Mouse (Mus musculus) limb, embryonic 11.5 days (tissue): ENCODE data around the gene Ttc22. TPM values are rescaled to one million over a fixed set of nuclear protein-coding genes. Genes with fewer than 3 reads are reported as not detected.

Experiments used
- ATAC-seq: fragments of 200-750 bp; cut with Nextera tagmentation; 2 replicates; pipeline ENCODE4 v1.8.0; 2017; ENCODE audit warnings: low read depth; ENCODE audit not compliant: insufficient number of reproducible peaks, low FRiP score, low TSS enrichment
- DNase-seq: peaks from one replicate; pipeline ENCODE4 v3.0.0-alpha.2; 2015; ENCODE audit warnings: low spot score
- H3K27ac ChIP-seq: fragments of 300-500 bp; sonication (generic); replicated peaks from 2 replicates; pipeline ENCODE4 v1.5.1; 2014; ENCODE audit warnings: low read depth, mild to moderate bottlenecking, low read length
- H3K27me3 ChIP-seq: fragments of 300-500 bp; sonication (generic); 2 replicates; pipeline ENCODE4 v1.6.1; 2014; ENCODE audit warnings: mild to moderate bottlenecking, low read length, mixed read lengths; ENCODE audit not compliant: control insufficient read depth, insufficient read depth
- H3K36me3 ChIP-seq: fragments of 300-500 bp; sonication (generic); 2 replicates; pipeline ENCODE4 v1.6.1; 2014; ENCODE audit warnings: mild to moderate bottlenecking, low read length, moderate library complexity, mixed read lengths; ENCODE audit not compliant: control insufficient read depth, insufficient read depth
- H3K4me1 ChIP-seq: fragments of 300-500 bp; sonication (generic); 2 replicates; pipeline ENCODE4 v1.6.1; 2014; ENCODE audit warnings: low read length, mixed read lengths; ENCODE audit not compliant: control insufficient read depth, insufficient read depth
- H3K4me2 ChIP-seq: fragments of 300-500 bp; sonication (generic); 2 replicates; pipeline ENCODE4 v1.6.1; 2014; ENCODE audit warnings: low read depth, mild to moderate bottlenecking, moderate library complexity; ENCODE audit not compliant: severe bottlenecking
- H3K4me3 ChIP-seq: fragments of 300-500 bp; sonication (generic); 2 replicates; pipeline ENCODE4 v1.5.1; 2014; ENCODE audit warnings: low read depth, low read length
- H3K9ac ChIP-seq: fragments of 300-500 bp; sonication (generic); 2 replicates; pipeline ENCODE4 v1.6.1; 2014; ENCODE audit warnings: mild to moderate bottlenecking, low read length
- H3K9me3 ChIP-seq: fragments of 300-500 bp; sonication (generic); 2 replicates; pipeline ENCODE4 v1.6.1; 2016; ENCODE audit warnings: low read length; ENCODE audit not compliant: control insufficient read depth
- WGBS: fragments of 180-500 bp; shearing (Covaris S2); extraction: QIAGEN DNeasy Blood & Tissue Kit; methylation state at CpG from one replicate; pipeline ENCODE4 v1.1.7; 2014; 5-methylcytosine and 5-hydroxymethylcytosine counted together
- polyA plus RNA-seq: library from polyadenylated mRNA; unstranded; fragments of >200 nt; fragmentation: Nextera tagmentation; extraction: Ambion mirVana; gene quantifications from 2 replicates; pipeline ENCODE4 v1.2.1, GENCODE M21; 2014

Gene Ttc22
- polyA plus RNA-seq, 1 experiment from 2014 or later: 0.07 TPM

DNA sequence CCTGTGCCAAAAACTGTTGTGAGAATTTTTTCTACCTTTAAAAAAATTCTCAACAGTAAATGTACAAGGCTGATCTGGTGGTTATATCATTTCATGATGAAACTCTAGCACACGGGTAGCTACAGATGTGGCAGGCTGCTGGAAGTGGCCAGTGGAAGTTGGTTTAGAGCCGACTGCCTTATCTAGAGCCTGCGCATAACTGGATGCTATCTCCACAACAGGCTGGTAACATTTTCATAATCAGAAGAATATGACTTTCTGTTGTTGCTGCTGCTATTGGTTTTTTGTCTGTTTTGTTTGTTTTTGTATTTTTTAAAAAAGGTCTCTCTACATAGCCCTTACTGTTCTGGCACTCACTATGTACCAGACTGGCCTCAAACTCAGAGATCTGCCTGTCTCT, 30.3 kb downstream of the Ttc22 start:
- H3K9me3 ChIP-seq: no peaks in the 10 kb centered on the region
- WGBS: 94% methylated on average over 3 of the region's 3 CpGs
- H3K4me3 ChIP-seq: no peak overlapping the region
- H3K36me3 ChIP-seq: peaks cover 2% of the 10 kb centered on the region; the same call in 1 of the 2 replicates
- ATAC-seq (no peak), DNase-seq (no peak)
- no peaks in the 10 kb centered on the region; the same call in 1 of the 2 replicates for H3K4me1 ChIP-seq
- H3K27me3 ChIP-seq: no peaks in the 10 kb centered on the region
- no peak overlapping the region for H3K4me2 ChIP-seq
- H3K27ac ChIP-seq: no peak overlapping the region
- no peak overlapping the region for H3K9ac ChIP-seq

DNA sequence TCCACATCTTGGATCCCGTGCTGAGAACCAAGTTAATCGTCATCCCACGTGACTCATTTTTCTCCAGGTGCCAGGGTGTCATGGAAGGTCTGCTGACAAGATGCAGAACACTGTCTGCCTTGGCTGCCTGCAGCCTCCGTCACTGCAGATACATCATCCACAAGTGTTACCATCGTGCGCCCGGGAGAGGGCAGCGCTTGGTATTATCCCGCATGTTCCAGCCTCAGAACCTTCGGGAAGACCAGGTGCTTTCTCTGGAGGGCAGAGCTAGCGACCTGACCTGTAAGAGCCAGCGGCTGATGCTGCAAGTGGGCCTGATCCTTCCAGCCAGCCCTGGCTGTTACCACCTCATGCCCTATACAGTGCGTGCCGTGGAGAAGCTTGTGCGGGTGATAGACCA, 30.8 kb downstream of the Ttc22 start:
- Histone ChIP-seq H3K4me3 (no peak overlapping the region), H3K27ac (no peak overlapping the region), H3K9me3 (no peaks in the 10 kb centered on the region), H3K4me2 (no peak overlapping the region), H3K4me1 (no peaks in the 10 kb centered on the region; the same call in 1 of the 2 replicates), H3K9ac (no peak overlapping the region), H3K27me3 (no peaks in the 10 kb centered on the region), H3K36me3 (peaks cover 2% of the 10 kb centered on the region; the same call in 1 of the 2 replicates)
- ATAC-seq (no peak), DNase-seq (no peak)
- 91% methylated on average over 15 of the region's 15 CpGs for WGBS

DNA sequence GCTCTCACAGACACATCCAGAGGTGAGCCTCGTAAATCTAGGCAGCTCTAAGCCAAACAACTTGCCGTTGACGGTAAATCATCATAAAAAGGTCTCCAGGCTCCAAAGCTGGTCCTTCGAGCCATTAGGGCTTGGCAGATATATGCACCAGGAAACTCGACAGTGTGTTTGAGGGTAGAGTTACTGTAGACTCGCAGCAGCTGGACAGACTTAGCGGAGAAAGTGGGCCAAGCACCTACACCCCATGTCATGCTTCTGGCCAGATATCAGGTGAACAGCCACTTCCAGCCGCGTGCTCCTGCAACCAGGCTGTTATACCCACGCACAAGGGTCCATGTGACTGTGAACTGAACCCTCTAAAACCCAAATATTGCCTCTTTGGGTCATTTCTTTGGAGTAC, 33.4 kb downstream of the Ttc22 start:
- no peak overlapping the region for H3K27ac ChIP-seq
- no peaks in the 10 kb centered on the region for H3K27me3 ChIP-seq
- H3K9me3 ChIP-seq: no peaks in the 10 kb centered on the region
- no peaks in the 10 kb centered on the region; the same call in 1 of the 2 replicates for H3K4me1 ChIP-seq
- no peak overlapping the region for H3K4me2 ChIP-seq
- H3K4me3 ChIP-seq: no peak overlapping the region
- H3K36me3 ChIP-seq: peaks cover 4% of the 10 kb centered on the region
- DNase-seq: no peak
- WGBS: 74% methylated on average over 10 of the region's 10 CpGs
- ATAC-seq: no peak
- no peak overlapping the region for H3K9ac ChIP-seq

DNA sequence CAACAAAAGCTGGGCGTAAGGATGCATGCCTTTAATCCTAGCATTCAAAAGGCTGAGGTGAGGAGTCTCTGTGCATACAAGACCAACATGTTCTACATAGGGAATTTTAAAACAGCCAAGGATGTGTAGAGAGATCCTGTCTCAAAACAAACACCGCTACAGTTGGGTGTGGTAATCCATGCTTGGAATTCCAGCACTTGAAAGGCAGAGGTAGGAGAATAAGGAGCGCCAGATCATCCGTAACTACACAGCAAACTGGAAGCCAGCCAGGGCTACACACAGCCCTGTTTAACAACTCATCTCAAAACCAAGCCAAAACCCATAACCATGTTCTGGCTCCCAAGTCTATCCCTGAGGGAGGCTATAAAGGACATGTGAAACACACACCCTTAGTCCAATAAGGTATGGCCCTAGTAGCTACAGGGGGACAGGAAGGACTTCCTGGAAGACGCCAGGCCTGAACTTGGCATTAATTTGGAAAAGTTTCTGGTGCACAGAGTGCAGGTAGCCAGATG, 41.8 kb downstream of the Ttc22 start:
- Histone ChIP-seq H3K27ac (no peak overlapping the region), H3K9me3 (no peaks in the 10 kb centered on the region), H3K4me1 (no peaks in the 10 kb centered on the region), H3K4me3 (no peak overlapping the region), H3K4me2 (no peak overlapping the region), H3K36me3 (peaks cover 26% of the 10 kb centered on the region), H3K9ac (no peak overlapping the region), H3K27me3 (no peaks in the 10 kb centered on the region)
- DNase-seq (no peak), ATAC-seq (no peak)
- 89% methylated on average over 5 of the region's 5 CpGs for WGBS

DNA sequence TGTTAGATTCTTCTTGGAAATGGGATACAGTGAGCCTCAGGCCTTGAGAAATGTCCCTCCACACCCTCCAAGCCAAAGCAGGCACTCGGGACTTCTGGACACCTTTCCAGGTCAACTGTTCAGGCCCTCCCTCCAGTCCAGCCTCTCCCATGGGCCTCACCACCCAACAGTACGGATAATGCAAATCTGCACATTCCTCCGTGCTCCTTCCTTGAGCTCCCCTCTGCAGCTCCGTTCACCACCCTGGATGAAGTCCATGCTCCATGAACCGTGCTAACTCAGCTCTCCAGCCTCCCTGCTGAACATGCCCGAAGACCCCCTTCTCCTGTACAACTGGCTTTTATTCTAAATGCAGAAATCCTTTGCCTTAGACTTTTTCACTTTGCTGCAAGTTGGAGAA, 42.5 kb downstream of the Ttc22 start:
- Histone ChIP-seq H3K4me1 (no peaks in the 10 kb centered on the region), H3K4me3 (no peak overlapping the region), H3K4me2 (no peak overlapping the region), H3K9ac (no peak overlapping the region), H3K36me3 (peaks cover 27% of the 10 kb centered on the region), H3K27me3 (no peaks in the 10 kb centered on the region), H3K27ac (no peak overlapping the region), H3K9me3 (no peaks in the 10 kb centered on the region)
- DNase-seq (no peak), ATAC-seq (no peak)
- WGBS: 93% methylated on average over 6 of the region's 6 CpGs

DNA sequence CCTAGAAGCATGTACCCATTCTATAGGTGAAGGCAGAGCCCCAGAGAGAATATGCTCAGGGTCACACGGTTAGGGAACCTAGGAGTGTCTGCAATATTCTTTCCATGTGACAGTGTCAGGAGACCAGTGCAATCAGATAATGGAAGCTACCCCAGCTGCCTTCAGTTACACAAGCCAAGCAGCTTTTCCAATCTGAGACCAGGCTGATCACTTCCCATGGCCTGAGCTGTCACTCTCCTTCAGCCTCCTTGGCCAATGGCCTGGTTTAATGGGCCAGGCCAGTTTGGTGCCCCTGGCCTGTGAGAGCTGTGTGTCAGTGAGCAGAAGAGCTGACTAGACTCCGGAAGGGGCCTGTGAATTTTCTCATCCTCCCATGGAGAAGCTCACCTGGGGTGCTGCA, 43.0 kb downstream of the Ttc22 start:
- Histone ChIP-seq H3K4me3 (no peak overlapping the region), H3K27me3 (no peaks in the 10 kb centered on the region), H3K4me2 (no peak overlapping the region), H3K4me1 (no peaks in the 10 kb centered on the region), H3K36me3 (peaks cover 31% of the 10 kb centered on the region), H3K27ac (no peak overlapping the region), H3K9ac (no peak overlapping the region), H3K9me3 (no peaks in the 10 kb centered on the region)
- DNase-seq (no peak), ATAC-seq (no peak)
- WGBS: 98% methylated on average over 2 of the region's 2 CpGs

DNA sequence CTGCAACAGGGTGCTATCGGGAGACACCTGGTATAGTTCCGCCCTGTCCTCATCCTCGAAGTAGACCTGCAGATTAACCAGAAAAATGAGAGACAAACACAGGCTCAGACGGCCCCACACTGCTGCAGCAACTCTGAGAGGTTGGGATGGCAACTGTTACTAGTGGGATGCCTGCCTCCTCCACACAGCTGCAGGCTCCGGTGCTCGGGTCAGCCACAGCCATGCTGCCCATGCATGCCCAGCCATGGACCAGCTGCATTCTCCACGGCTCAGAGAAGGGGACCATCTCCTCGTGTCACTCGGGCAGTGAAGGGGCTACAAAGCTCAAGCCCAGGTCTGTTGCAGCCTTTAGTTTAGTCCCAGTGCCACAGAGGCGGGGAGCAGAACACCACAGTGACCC, 43.4 kb downstream of the Ttc22 start:
- no peaks in the 10 kb centered on the region for H3K9me3 ChIP-seq
- no peak overlapping the region for H3K27ac ChIP-seq
- H3K4me2 ChIP-seq: no peak overlapping the region
- peaks cover 34% of the 10 kb centered on the region for H3K36me3 ChIP-seq
- no peak overlapping the region for H3K9ac ChIP-seq
- no peaks in the 10 kb centered on the region for H3K27me3 ChIP-seq
- ATAC-seq: no peak
- no peak overlapping the region for H3K4me3 ChIP-seq
- DNase-seq: no peak
- WGBS: 93% methylated on average over 10 of the region's 10 CpGs
- no peaks in the 10 kb centered on the region for H3K4me1 ChIP-seq

DNA sequence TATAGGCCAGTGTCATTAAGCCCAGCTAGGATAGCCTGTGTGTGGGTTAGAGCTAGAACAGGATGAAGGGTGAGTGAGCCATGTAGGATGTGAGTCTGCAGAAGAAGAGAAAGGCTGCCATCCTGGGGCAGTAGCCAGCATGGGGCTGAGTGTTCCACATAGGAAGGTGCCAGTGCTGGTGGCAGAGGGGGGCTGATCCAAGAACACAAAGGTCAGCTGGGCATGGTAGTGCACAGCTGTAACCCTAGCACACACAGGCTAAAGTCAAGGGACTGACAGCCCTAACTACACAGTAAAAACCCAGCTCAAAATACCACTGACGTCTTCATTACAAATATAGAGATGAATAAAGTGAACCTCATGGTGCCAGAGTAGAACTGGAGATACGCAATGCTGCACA, 44.3 kb downstream of the Ttc22 start:
- ATAC-seq (no peak), DNase-seq (no peak)
- Histone ChIP-seq H3K27me3 (no peaks in the 10 kb centered on the region), H3K4me1 (no peaks in the 10 kb centered on the region), H3K27ac (no peak overlapping the region), H3K4me3 (no peak overlapping the region), H3K36me3 (peaks cover 32% of the 10 kb centered on the region), H3K4me2 (no peak overlapping the region), H3K9ac (no peak overlapping the region), H3K9me3 (no peaks in the 10 kb centered on the region)
- 97% methylated on average over 2 of the region's 2 CpGs for WGBS

DNA sequence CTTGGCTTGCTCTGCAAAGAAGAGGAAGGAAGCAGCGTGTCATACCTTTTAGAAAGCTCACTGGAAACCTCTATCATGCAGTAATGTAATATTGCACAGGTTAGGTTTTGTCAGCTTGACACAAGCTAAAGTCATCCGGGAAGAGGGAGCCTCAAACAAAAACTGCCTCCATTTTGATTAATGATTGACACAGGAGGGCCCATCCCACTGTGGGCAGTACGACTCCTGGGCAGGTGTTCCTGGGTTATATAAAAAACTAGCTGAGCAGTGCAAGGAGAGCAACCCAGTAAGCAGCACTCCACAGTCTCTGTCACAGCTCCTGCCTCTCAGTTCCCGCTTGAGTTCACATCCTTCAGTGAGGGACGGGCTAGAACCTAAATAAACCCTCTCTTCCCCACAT, 54.5 kb downstream of the Ttc22 start:
- H3K9ac ChIP-seq: no peak overlapping the region
- DNase-seq: no peak
- no peak overlapping the region for H3K4me2 ChIP-seq
- H3K4me1 ChIP-seq: peaks cover 3% of the 10 kb centered on the region; the same call in 1 of the 2 replicates
- H3K27me3 ChIP-seq: no peaks in the 10 kb centered on the region
- H3K4me3 ChIP-seq: no peak overlapping the region
- no peak for ATAC-seq
- H3K36me3 ChIP-seq: peaks cover 8% of the 10 kb centered on the region; the same call in 1 of the 2 replicates
- no peak overlapping the region for H3K27ac ChIP-seq
- no peaks in the 10 kb centered on the region for H3K9me3 ChIP-seq
- 92% methylated on average over 5 of the region's 5 CpGs for WGBS
